ENCODE assay signal across 8 mouse cellular contexts in genomic region chr2:71598778-71599177, GRCm38 (mm10). TPM values are rescaled to one million over a fixed set of nuclear protein-coding genes. Genes with fewer than 3 reads are reported as not detected.
DNase-seq lines count a peak whose midpoint lies in the region; ATAC-seq and TF ChIP-seq lines count a peak whose summit lies in the region.

No protein-coding gene starts in this region.

- intact Hi-C loops in gastrocnemius, adult 2 months (cut with DNase I): loop anchor here (1.0 kb wide), 2 partner anchors 214 to 218 kb away; no protein-coding TSS in a partner anchor
- intact Hi-C loops in left cerebral cortex, adult 2 months (cut with DNase I): loop anchor here (1.0 to 5.0 kb wide), 3 partner anchors 54 to 359 kb away; no protein-coding TSS in a partner anchor

- TF ChIP-seq CTCF in gastrocnemius, adult 2 months (IDR thresholded peaks at IDR 0.05): peak; percentile 90
- peak; percentile 82 for TF ChIP-seq CTCF in left cerebral cortex, adult 2 months (IDR thresholded peaks at IDR 0.05)

- peak; percentile 85 for ATAC-seq in megakaryocyte, adult 5-6 weeks (ENCODE audit: poor library complexity, severe bottlenecking)

- DNase-seq in T-cell, adult 2 months (ENCODE audit: low spot score): peak; percentile 81
- DNase-seq in cerebellum, postnatal 36 days: peak; percentile 69 to 84
- DNase-seq in gastrocnemius, adult 2 months: peak; percentile 65
- peak; percentile 88 for DNase-seq in hindlimb bud, embryonic 11.5 days (ENCODE audit: extremely low spot score, low read depth, low spot score)
- DNase-seq in left cerebral cortex, adult 2 months (ENCODE audit: extremely low spot score in 1 of 2, low spot score in 2 of 2): peak; percentile 75 to 85
- DNase-seq in right cerebral cortex, postnatal 10 days (ENCODE audit: low spot score in 2 of 2): peak; percentile 83 to 86
- DNase-seq in urinary bladder, postnatal 14 days (ENCODE audit: low spot score): peak; percentile 88

- H3K27ac ChIP-seq in gastrocnemius, adult 2 months: no peak overlapping the region
- H3K27ac ChIP-seq in left cerebral cortex, adult 2 months: 0 out of 2 replicates have a peak overlapping the region, but pooled peaks have one; percentile 24

- no peak overlapping the region for H3K4me3 ChIP-seq in gastrocnemius, adult 2 months
- H3K4me3 ChIP-seq in left cerebral cortex, adult 2 months: peak overlapping the region; percentile 27

RNA-seq across cellular contexts. Expression of gene Dlx2, which starts 52.2 kb away (rescaled TPM):
- not detected for total RNA-seq in gastrocnemius, adult 2 months (2021)
- 1 to 10 TPM; 5.7 to 6.9 TPM for total RNA-seq in left cerebral cortex, adult 2 months (2021)
- total RNA-seq in megakaryocyte, adult 5-6 weeks (2015): not detected in 2 replicates
- total RNA-seq in megakaryocyte, adult 5-6 weeks (2017): not detected in 2 replicates

Comparison
In these comparisons a context has a peak if more than half of its experiments do, and no peak if none do; other contexts are left out.
1. RNA of gene Dlx2, which starts 52.2 kb away (total RNA-seq): 5.7 to 6.9 TPM in left cerebral cortex, adult 2 months; not detected in gastrocnemius, adult 2 months and not detected in megakaryocyte, adult 5-6 weeks; every median in the first group is over 4 times any median in the second.
2. Peak in every context shown above with its lines, with median percentiles within 50 percentile points of each other: DNase-seq.